Mouse (Mus musculus) activated CD4-positive, CD25-positive, alpha-beta regulatory T cell, adult 9 weeks (primary cell): ENCODE measurements around the gene Gm21818. TPM values are rescaled to one million over a fixed set of nuclear protein-coding genes. Genes with fewer than 3 reads are reported as not detected.

Experiments used
- polyA plus RNA-seq: library from polyadenylated mRNA; unstranded; fragments of 100-300 nt; shearing (Covaris generic); gene quantifications from one replicate; pipeline ENCODE4 v1.2.1, GENCODE M21; 2017

The Gm21818 gene
- not detected for polyA plus RNA-seq

GRCm38 (mm10) chr13:120172133-120172532 is at the start of gene Gm21818:
TSS of gene Gm21818 (plus strand) at chr13:120172433.

GRCm38 (mm10) chr13:120139946-120140345 is 32.3 kb upstream of the Gm21818 start, which contains the start of gene Gm20767:
TSS of gene Gm20767 (plus strand) at chr13:120140246.

GRCm38 (mm10) chr13:120215847-120216246 is 43.6 kb downstream of the Gm21818 start, which contains the start of gene Gm21762:
TSS of gene Gm21762 (minus strand) at chr13:120215947.

Other genes starting within 250 kb of the Gm21818 start
- gene Gm21761, start 243.2 kb upstream of the Gm21818 start, polyA plus RNA-seq, result not detected
- gene B020031M17Rik, start 221.6 kb upstream of the Gm21818 start, polyA plus RNA-seq, result not detected
- not detected for gene Gm36079, start 145.4 kb upstream of the Gm21818 start, polyA plus RNA-seq
- 0.11 TPM for gene Gm21188, start 120.2 kb upstream of the Gm21818 start, polyA plus RNA-seq
- gene Gm20767, start 32.2 kb upstream of the Gm21818 start, polyA plus RNA-seq, result not detected
- not detected for gene Gm21762, start 43.5 kb downstream of the Gm21818 start, polyA plus RNA-seq
- not detected for gene Gm21731, start 66.7 kb downstream of the Gm21818 start, polyA plus RNA-seq
- not detected for gene AF067061, start 90.7 kb downstream of the Gm21818 start, polyA plus RNA-seq
- 101 TPM for gene BC147527, start 128.0 kb downstream of the Gm21818 start, polyA plus RNA-seq
- gene Tcstv3, start 144.4 kb downstream of the Gm21818 start, polyA plus RNA-seq, result not detected